Mouse (Mus musculus) heart, postnatal 0 days (tissue): Measurements from ENCODE around the gene Lipc. TPM values are rescaled to one million over a fixed set of nuclear protein-coding genes. Genes with fewer than 3 reads are reported as not detected.

ENCODE experiments used
- ATAC-seq: fragments of 200-750 bp; cut with Nextera tagmentation; 2 replicates; pipeline ENCODE4 v1.8.0; 2017; ENCODE audit warnings: low read depth, moderate number of reproducible peaks, moderate library complexity; ENCODE audit not compliant: insufficient read depth
- DNase-seq: peaks from one replicate; pipeline ENCODE4 v3.0.0-alpha.2; 2016; ENCODE audit warnings: low spot score
- H3K27ac ChIP-seq: fragments of 300-500 bp; sonication (generic); 2 replicates; pipeline ENCODE4 v1.5.1; 2014; ENCODE audit warnings: low read depth, mild to moderate bottlenecking
- H3K27me3 ChIP-seq: fragments of 300-500 bp; sonication (generic); 2 replicates; pipeline ENCODE4 v1.6.1; 2014; ENCODE audit warnings: low read length, mixed read lengths; ENCODE audit not compliant: control insufficient read depth, insufficient read depth
- H3K36me3 ChIP-seq: fragments of 300-500 bp; sonication (generic); replicated peaks from 2 replicates; pipeline ENCODE4 v1.6.1; 2014; ENCODE audit warnings: low read length, mixed read lengths; ENCODE audit not compliant: control insufficient read depth, insufficient read depth
- H3K4me1 ChIP-seq: fragments of 300-500 bp; sonication (generic); 2 replicates; pipeline ENCODE4 v1.6.1; 2014; ENCODE audit warnings: antibody characterized with exemption; ENCODE audit not compliant: control insufficient read depth, insufficient read depth
- H3K4me2 ChIP-seq: fragments of 300-500 bp; sonication (generic); 2 replicates; pipeline ENCODE4 v1.6.1; 2014; ENCODE audit warnings: low read depth, mild to moderate bottlenecking, low read length, moderate library complexity
- H3K4me3 ChIP-seq: fragments of 300-500 bp; sonication (generic); 2 replicates; pipeline ENCODE4 v1.5.1; 2014; ENCODE audit warnings: low read depth, low read length
- H3K9ac ChIP-seq: fragments of 300-500 bp; sonication (generic); replicated peaks from 2 replicates; pipeline ENCODE4 v1.6.1; 2014; ENCODE audit warnings: low read depth, low read length, mixed read lengths
- H3K9me3 ChIP-seq: fragments of 300-500 bp; sonication (generic); replicated peaks from 2 replicates; pipeline ENCODE4 v1.6.1; 2016; ENCODE audit warnings: low read length; ENCODE audit not compliant: control insufficient read depth
- CTCF ChIP-seq: IDR thresholded peaks from 2 replicates; pipeline ENCODE4 v1.5.1; 2016; ENCODE audit warnings: antibody characterized with exemption, control low read depth, low read depth
- EP300 ChIP-seq: IDR thresholded peaks from 2 replicates; pipeline ENCODE4 v1.6.1; 2016; ENCODE audit warnings: antibody characterized with exemption, low read depth
- WGBS: fragments of 180-500 bp; shearing (Covaris S2); extraction: QIAGEN DNeasy Blood & Tissue Kit; methylation state at CpG from one replicate; pipeline ENCODE4 v1.1.7; 2014; 5-methylcytosine and 5-hydroxymethylcytosine counted together
- polyA plus RNA-seq: library from polyadenylated mRNA; unstranded; fragments of >200 nt; fragmentation: Nextera tagmentation; extraction: Ambion mirVana; gene quantifications from 2 replicates; pipeline ENCODE4 v1.2.1, GENCODE M21; 2015
- total RNA-seq: library from RNA; depleted of rRNA; stranded (reverse); fragments of >200 nt; gene quantifications from 2 replicates; pipeline ENCODE4 v1.2.3, GENCODE M21; 2014; ENCODE audit warnings: low replicate concordance; rRNA removed

Lipc gene
- total RNA-seq (4.6 TPM in 1 of 2 replicates, not detected in the other), polyA plus RNA-seq (0.12 and 0.18 TPM in 2 replicates)

DNA sequence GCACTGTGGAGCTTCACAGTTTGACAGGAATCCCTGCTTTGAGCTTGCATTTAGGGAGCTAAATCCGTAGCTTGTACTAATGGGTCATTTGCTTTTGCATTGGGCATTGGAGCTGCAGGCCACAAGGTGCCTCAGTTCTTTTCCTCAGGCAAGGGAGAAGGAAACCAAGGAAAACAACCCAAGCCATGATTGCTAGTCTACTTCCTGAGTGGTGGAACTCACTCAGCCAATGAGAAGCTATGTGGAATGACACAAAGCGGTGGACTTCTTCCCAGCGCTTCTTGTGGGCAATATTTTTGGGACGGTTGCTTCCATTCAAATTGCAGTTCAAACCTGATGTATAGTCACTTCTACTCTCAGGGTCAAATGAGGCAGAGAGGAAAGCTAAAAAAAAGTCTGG is at the start of gene Lipc:
TSS of gene Lipc (minus strand) at position 101 of the 400 bp plus-strand sequence.
- Histone ChIP-seq H3K9ac (no peak within 1 kb of the TSS), H3K4me3 (no peak within 1 kb of the TSS), H3K27me3 (no peaks in the 10 kb centered on the region), H3K36me3 (no peaks in the 10 kb centered on the region), H3K4me2 (no peak within 1 kb of the TSS), H3K27ac (no peak within 1 kb of the TSS), H3K4me1 (no peaks in the 10 kb centered on the region), H3K9me3 (no peaks in the 10 kb centered on the region)
- 83% methylated on average over 4 of the region's 4 CpGs for WGBS
- DNase-seq (no peak), ATAC-seq (no peak)
- TF ChIP-seq CTCF, result no peak
- TF ChIP-seq EP300, result no peak

DNA sequence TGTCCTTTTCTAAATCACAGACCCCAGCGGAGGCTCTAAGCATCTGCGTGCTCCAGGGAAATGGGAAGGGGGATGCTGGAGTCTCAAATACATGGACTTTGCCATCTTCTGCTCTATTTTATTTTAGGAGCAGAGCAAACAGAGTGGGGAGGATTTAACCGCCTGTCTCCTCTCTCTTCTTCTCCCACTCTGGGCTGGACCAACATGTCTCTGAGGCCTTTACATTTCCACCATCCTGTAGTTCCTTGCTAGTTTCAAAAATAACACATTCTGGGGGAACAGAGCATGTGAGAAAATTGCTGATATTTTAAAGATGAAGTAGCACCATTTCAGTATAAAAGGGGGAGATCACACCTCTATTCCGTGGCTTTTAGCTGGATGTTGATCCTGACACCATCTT is 47.1 kb upstream of the Lipc start:
- Histone ChIP-seq H3K9ac (no peak overlapping the region), H3K4me1 (no peaks in the 10 kb centered on the region), H3K27me3 (no peaks in the 10 kb centered on the region), H3K9me3 (no peaks in the 10 kb centered on the region; the same call in 1 of the 2 replicates), H3K36me3 (no peaks in the 10 kb centered on the region), H3K4me3 (no peak overlapping the region), H3K27ac (no peak overlapping the region), H3K4me2 (no peak overlapping the region)
- 78% methylated on average over 4 of the region's 4 CpGs for WGBS
- TF ChIP-seq EP300 (no peak), CTCF (no peak)
- DNase-seq (no peak), ATAC-seq (no peak)

DNA sequence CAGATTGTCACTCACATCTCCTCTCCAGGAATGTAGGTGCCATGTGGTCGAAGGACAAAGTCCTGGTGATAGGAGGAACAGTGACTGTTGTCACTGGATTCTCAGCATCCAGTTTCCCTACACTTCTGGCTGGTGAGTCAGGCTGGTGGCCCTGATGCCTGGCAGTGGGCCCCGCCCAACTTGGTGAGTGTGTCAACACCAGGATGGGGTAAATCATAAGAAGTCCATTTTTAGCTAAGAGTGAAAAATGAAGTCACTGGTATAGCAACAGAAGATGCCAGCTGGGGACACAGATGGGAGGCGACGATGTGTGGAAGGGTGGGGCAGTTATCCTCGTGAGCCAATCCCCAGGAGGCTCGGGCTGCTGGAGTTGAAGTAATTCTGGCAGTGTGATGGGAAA is 46.7 kb upstream of the Lipc start:
- Histone ChIP-seq H3K36me3 (no peaks in the 10 kb centered on the region), H3K9ac (no peak overlapping the region), H3K27ac (no peak overlapping the region), H3K27me3 (no peaks in the 10 kb centered on the region), H3K9me3 (no peaks in the 10 kb centered on the region; the same call in 1 of the 2 replicates), H3K4me1 (no peaks in the 10 kb centered on the region), H3K4me3 (no peak overlapping the region), H3K4me2 (no peak overlapping the region)
- WGBS, result 61% methylated on average over 6 of the region's 6 CpGs
- TF ChIP-seq CTCF, result no peak
- TF ChIP-seq EP300, result no peak
- DNase-seq, result no peak
- ATAC-seq, result no peak

DNA sequence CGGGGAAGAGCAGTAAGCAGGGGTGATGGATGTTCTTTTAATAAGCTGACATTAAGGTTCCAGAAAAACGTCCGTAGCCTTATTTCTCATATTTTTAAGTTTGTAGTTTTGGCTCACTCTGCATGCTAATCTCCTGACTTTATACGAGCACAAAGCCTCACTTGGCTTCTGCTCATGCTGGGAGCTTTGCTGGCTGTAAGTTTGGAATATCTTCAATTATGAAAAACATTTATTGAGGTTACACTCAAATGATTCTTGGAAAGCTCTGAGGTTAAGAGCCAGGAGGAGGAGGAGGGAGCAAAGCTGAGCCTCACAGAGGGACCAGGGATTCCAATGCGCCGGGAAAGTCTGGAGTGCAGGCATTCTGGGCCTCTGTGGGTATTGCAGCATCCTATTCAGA is 41.3 kb upstream of the Lipc start:
- DNase-seq, result no peak
- H3K4me2 ChIP-seq, result no peak overlapping the region
- H3K27ac ChIP-seq, result no peak overlapping the region

DNA sequence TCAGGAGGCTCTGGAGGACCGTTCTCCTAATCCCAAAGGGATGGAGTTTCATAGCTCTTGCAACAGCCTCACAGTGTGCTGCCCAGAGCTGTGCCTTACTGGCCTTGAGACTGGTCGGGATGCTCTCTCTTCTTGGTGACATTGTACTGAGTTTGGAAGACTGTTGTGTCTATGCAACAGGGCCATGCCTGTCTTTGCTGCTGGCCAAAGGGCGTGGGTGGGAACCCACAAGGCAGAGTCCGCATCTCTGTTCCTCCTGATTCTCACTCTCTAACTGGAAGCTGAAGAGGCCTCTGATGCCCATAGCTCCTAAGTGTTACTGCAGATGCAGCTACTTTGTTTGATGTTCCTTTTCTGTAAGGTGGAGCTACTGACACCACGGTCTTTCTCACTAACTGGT is 39.4 kb upstream of the Lipc start:
- Histone ChIP-seq H3K4me3 (no peak overlapping the region), H3K4me2 (no peak overlapping the region), H3K9me3 (no peaks in the 10 kb centered on the region; the same call in 1 of the 2 replicates), H3K9ac (no peak overlapping the region), H3K27me3 (no peaks in the 10 kb centered on the region), H3K4me1 (no peaks in the 10 kb centered on the region), H3K27ac (no peak overlapping the region), H3K36me3 (no peaks in the 10 kb centered on the region)
- WGBS, result 76% methylated on average over 5 of the region's 5 CpGs
- DNase-seq, result no peak
- TF ChIP-seq EP300 (no peak), CTCF (no peak)
- no peak for ATAC-seq

More for the DNA sequence above, 41.3 kb upstream of the Lipc start:
- Histone ChIP-seq H3K36me3 (no peaks in the 10 kb centered on the region), H3K4me3 (no peak overlapping the region), H3K9me3 (no peaks in the 10 kb centered on the region; the same call in 1 of the 2 replicates), H3K4me1 (no peaks in the 10 kb centered on the region), H3K27me3 (no peaks in the 10 kb centered on the region), H3K9ac (no peak overlapping the region)
- WGBS, result 57% methylated on average over 6 of the region's 6 CpGs
- ATAC-seq, result no peak
- TF ChIP-seq CTCF (no peak), EP300 (no peak)

DNA sequence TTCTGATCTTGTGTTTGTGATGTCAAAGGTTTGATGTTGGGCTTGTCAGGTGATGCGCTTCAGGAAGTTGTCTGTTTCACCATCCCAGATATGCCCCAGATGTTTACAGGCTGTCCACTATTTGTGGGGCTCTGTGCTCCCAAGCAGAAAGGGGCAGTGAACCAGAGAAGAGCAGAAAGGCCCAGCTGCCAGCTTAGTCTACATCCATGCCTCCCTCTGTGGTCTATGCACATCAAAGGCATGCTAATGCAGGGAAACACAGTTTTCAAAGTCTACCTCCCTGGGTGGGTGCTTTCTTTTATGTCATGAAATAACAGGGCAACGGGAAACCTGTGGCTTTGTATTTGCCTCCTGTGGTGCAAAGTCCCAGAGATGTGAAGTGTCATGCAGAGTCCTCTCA is 35.2 kb upstream of the Lipc start:
- TF ChIP-seq CTCF (no peak), EP300 (no peak)
- WGBS, result 57% methylated on average over 2 of the region's 2 CpGs
- Histone ChIP-seq H3K4me2 (no peak overlapping the region), H3K4me1 (no peaks in the 10 kb centered on the region), H3K27me3 (no peaks in the 10 kb centered on the region), H3K27ac (no peak overlapping the region), H3K36me3 (no peaks in the 10 kb centered on the region), H3K9ac (no peak overlapping the region), H3K9me3 (peaks cover 3% of the 10 kb centered on the region; the same call in 1 of the 2 replicates), H3K4me3 (no peak overlapping the region)
- ATAC-seq (no peak), DNase-seq (no peak)
